Mouse (Mus musculus) intestine, embryonic 14.5 days (tissue): ENCODE measurements at regions not wholly inside any gene's neighbourhood (a gene's known extent, or its start where the extent isn't known, plus 50 kb on each side); places are given as distances from the start of the nearest gene placed in this dataset.

Experiments
- ATAC-seq: fragments of 200-750 bp; cut with Nextera tagmentation; replicated peaks from 2 replicates; pipeline ENCODE4 v1.8.0; 2017; ENCODE audit warnings: low read depth, moderate number of reproducible peaks, moderate TSS enrichment, moderate library complexity; ENCODE audit not compliant: low FRiP score, low TSS enrichment
- DNase-seq: peaks from one replicate; pipeline ENCODE4 v3.0.0-alpha.2; 2018; ENCODE audit warnings: low spot score
- H3K27ac ChIP-seq: fragments of 300-500 bp; sonication (generic); 2 replicates; pipeline ENCODE4 v1.5.1; 2014; ENCODE audit warnings: low read depth, mild to moderate bottlenecking, control low read depth
- H3K27me3 ChIP-seq: fragments of 300-500 bp; sonication (generic); replicated peaks from 2 replicates; pipeline ENCODE4 v1.6.1; 2014; ENCODE audit warnings: low read length, control low read depth; ENCODE audit not compliant: control insufficient read depth, insufficient read depth
- H3K36me3 ChIP-seq: fragments of 300-500 bp; sonication (generic); 2 replicates; pipeline ENCODE4 v1.6.1; 2014; ENCODE audit warnings: low read length, control low read depth; ENCODE audit not compliant: control insufficient read depth, insufficient read depth
- H3K4me1 ChIP-seq: fragments of 300-500 bp; sonication (generic); replicated peaks from 2 replicates; pipeline ENCODE4 v1.6.1; 2014; ENCODE audit warnings: low read length, control low read depth, mixed read lengths; ENCODE audit not compliant: control insufficient read depth, insufficient read depth
- H3K4me2 ChIP-seq: fragments of 300-500 bp; sonication (generic); 2 replicates; pipeline ENCODE4 v1.6.1; 2014; ENCODE audit warnings: low read length
- H3K4me3 ChIP-seq: fragments of 300-500 bp; sonication (generic); 2 replicates; pipeline ENCODE4 v1.5.1; 2014; ENCODE audit warnings: low read depth, low read length, control low read depth, mixed read lengths
- H3K9ac ChIP-seq: fragments of 300-500 bp; sonication (generic); 2 replicates; pipeline ENCODE4 v1.6.1; 2014; ENCODE audit warnings: mild to moderate bottlenecking, low read length
- H3K9me3 ChIP-seq: fragments of 300-500 bp; sonication (generic); 2 replicates; pipeline ENCODE4 v1.6.1; 2016; ENCODE audit warnings: low read length, control low read depth; ENCODE audit not compliant: control insufficient read depth
- WGBS: fragments of 180-500 bp; shearing (Covaris S2); extraction: QIAGEN DNeasy Blood & Tissue Kit; methylation state at CpG from one replicate; pipeline ENCODE4 v1.1.7; 2014; 5-methylcytosine and 5-hydroxymethylcytosine counted together

DNA sequence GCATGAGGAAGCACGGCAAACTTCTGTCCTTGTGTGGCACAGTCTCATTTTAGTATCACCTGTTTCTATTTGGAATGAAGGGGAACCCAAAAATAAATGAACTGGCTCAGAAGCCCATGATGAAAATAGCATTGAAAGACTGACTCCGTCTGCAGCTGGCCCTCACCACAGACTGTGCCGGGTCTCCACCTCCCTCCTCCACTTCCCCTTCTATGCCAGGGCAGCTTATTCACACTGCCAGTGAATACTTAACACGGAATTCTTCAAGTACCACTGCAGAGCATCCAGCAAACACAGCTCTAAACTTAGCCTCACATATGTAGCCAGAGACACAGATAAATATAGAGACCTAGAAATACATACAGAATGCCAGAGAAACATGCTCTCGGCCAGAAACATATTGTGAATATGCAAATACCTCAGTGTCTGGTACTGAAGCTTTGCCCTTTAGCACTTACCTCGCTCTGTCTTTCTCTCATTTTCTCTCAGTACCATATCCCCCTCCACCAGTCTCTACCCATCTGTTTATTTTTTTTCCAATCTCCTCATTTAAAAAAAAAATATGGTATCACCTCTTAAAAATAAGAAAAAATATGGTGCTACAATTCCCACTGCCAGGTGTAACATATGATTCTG, 311.8 kb downstream of the Olfr1505 start:
- Histone ChIP-seq H3K4me3 (no peak overlapping the region), H3K27ac (no peak overlapping the region), H3K4me2 (no peak overlapping the region), H3K4me1 (no peaks in the 10 kb centered on the region), H3K9me3 (no peaks in the 10 kb centered on the region), H3K9ac (no peak overlapping the region), H3K27me3 (no peaks in the 10 kb centered on the region), H3K36me3 (no peaks in the 10 kb centered on the region)
- ATAC-seq, result no peak
- 78% methylated on average over 6 of the region's 6 CpGs for WGBS
- no peak for DNase-seq

DNA sequence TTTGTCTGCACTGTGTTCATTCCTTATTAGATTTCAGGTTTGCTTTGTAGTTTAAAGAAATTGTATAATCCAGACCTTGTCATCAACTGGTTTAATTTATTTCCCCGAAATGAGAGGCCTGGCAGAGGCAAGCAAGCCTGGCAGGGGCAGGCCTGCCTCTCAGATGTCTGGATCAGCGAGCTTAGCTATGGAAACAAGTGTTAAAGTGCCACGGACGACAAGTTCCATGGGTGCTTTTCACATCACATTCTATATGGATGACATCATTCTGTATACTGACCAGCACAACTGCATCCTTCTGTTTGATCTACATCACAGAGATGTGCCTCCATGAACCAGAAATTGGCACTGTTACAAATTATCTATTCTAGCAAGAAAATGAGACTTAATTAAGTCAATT, 312.5 kb downstream of the Olfr1505 start:
- H3K27me3 ChIP-seq, result no peaks in the 10 kb centered on the region
- H3K4me2 ChIP-seq, result no peak overlapping the region
- no peaks in the 10 kb centered on the region for H3K36me3 ChIP-seq
- DNase-seq (no peak), ATAC-seq (no peak)
- no peak overlapping the region for H3K4me3 ChIP-seq
- 50% methylated on average over 4 of the region's 4 CpGs for WGBS
- H3K27ac ChIP-seq, result no peak overlapping the region
- H3K9ac ChIP-seq, result no peak overlapping the region
- no peaks in the 10 kb centered on the region for H3K9me3 ChIP-seq
- no peaks in the 10 kb centered on the region for H3K4me1 ChIP-seq

DNA sequence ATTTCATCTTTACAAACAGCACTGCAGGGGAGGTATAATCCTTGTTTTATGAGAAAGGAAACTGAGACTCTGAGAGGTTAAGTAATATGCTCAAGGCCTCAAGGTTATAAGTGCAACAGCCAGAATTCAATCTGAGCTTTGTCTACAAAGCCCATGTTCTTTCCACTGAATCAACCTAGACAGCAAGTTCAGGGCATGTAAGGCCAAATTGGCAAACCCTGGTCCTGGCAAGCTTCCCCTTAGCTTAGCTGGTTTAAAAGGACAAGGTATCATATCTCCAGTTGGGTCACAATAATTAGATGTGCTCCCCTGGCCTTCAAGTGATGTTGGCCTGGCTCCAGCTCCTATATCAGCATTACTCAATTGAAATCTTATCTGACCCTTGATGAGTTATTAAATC, 313.2 kb downstream of the Olfr1505 start:
- H3K4me2 ChIP-seq, result no peak overlapping the region
- no peaks in the 10 kb centered on the region for H3K27me3 ChIP-seq
- DNase-seq (no peak), ATAC-seq (no peak)
- H3K4me1 ChIP-seq, result no peaks in the 10 kb centered on the region
- no peak overlapping the region for H3K9ac ChIP-seq
- H3K4me3 ChIP-seq, result no peak overlapping the region
- H3K27ac ChIP-seq, result no peak overlapping the region
- no peaks in the 10 kb centered on the region for H3K9me3 ChIP-seq
- no peaks in the 10 kb centered on the region for H3K36me3 ChIP-seq

DNA sequence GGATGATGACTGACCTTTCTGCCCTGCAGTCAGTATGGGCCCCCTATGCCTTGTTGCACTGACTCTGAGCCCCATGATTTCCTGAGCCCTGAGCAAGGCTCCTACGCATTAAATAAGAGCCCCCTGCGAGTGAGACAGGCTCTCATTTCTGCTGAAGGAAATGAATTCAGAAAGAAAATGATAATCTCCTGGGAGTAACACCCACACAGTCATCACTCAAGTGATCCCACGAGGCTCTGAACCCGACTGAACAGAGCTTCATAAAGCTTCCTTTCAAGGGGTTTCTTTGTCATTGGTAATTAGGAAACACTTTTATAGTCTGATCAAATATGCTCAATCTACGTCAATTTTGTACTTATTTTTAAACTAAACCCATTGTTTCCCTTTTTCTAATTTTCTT, 330.2 kb downstream of the Olfr1505 start:
- Histone ChIP-seq H3K36me3 (no peaks in the 10 kb centered on the region), H3K4me3 (no peak overlapping the region), H3K4me1 (no peaks in the 10 kb centered on the region), H3K9ac (no peak overlapping the region), H3K4me2 (no peak overlapping the region), H3K27me3 (no peaks in the 10 kb centered on the region), H3K9me3 (no peaks in the 10 kb centered on the region), H3K27ac (no peak overlapping the region)
- DNase-seq (no peak), ATAC-seq (no peak)
- whole genome bisulfite sequencing, result 71% methylated on average over 5 of the region's 5 CpGs

DNA sequence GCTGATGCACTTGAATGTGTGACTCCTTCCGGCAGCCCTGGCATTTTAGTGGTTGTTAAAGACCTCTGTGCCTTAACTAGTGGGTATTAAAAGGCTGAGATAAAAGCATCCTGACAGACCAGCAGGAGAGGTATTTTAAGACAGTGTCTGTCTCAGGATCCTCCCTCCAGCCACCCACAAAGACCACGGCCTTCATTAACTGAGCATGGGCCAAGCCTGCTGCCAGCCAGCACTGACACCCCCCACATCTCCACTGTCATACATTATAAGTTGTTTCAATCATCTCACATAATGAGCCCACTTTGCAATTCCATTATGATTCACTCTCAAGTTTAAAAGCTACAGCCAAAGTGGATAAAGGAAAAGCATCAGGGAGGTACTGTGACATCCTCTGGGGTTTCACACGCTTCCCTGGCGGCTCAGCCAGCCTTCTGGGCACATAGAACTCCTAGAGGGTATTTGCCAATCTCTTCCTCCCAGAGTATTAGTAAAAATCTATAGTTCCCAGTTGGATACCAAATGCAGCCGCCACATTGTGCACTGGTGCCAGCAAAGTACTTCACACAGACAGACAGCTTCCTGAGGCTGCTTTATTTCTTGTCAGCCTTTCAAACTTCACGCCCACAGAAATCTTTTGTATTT, 333.8 kb downstream of the Olfr1505 start:
- H3K27me3 ChIP-seq, result no peaks in the 10 kb centered on the region
- H3K4me1 ChIP-seq, result no peaks in the 10 kb centered on the region
- H3K36me3 ChIP-seq, result no peaks in the 10 kb centered on the region
- ATAC-seq, result no peak
- no peak overlapping the region for H3K27ac ChIP-seq
- H3K4me2 ChIP-seq, result no peak overlapping the region
- 75% methylated on average over 6 of the region's 6 CpGs for WGBS
- no peaks in the 10 kb centered on the region for H3K9me3 ChIP-seq
- no peak overlapping the region for H3K9ac ChIP-seq
- no peak for DNase-seq
- no peak overlapping the region for H3K4me3 ChIP-seq

DNA sequence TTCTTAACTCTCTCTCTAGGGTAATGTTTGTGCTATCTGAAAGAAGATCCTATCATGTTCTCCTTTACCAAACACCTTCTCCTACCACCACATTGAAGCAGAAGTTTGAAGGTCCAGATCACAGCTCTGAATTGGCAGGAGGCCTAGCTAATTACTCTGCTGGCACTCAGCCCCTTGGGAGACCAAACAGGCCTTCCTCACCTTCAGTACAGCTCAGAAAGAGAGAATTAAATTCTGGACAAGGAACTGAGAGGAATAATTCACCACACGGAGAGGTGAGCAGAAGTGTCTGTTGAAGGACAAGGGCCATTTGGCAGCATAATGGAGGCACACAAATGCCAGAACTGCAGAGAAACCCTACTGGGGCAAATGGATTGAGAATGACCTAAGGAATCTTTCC, 334.6 kb downstream of the Olfr1505 start:
- Histone ChIP-seq H3K9me3 (no peaks in the 10 kb centered on the region), H3K27ac (no peak overlapping the region), H3K9ac (no peak overlapping the region), H3K27me3 (no peaks in the 10 kb centered on the region), H3K4me2 (no peak overlapping the region), H3K36me3 (no peaks in the 10 kb centered on the region), H3K4me3 (no peak overlapping the region), H3K4me1 (no peaks in the 10 kb centered on the region)
- 76% methylated on average over 1 of the region's 1 CpGs for WGBS
- DNase-seq (no peak), ATAC-seq (no peak)

DNA sequence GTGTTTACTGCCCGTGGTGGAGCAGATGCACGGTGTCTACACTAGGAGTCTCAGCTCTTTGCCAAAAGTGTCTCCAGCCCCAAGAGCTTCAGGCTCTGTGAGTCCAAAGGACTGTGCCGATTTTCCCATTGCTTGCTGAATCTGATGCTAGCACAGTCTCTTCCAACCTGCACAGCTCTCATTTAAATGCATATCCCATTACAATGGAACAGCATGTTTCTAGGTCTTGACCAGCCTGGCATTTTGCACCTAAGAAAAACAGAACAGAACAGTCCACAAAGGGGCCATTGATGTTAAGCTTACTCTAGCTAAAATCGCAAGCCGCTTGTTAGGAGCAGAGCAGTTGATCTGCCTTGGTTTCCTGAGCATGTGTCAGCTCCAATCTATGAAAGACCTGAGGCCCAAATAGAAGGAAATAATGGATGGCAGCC, 339.2 kb downstream of the Tle4 start:
- H3K36me3 ChIP-seq, result no peaks in the 10 kb centered on the region
- H3K27ac ChIP-seq, result no peak overlapping the region
- no peak overlapping the region for H3K9ac ChIP-seq
- H3K4me2 ChIP-seq, result no peak overlapping the region
- H3K4me1 ChIP-seq, result no peaks in the 10 kb centered on the region
- DNase-seq (no peak), ATAC-seq (no peak)
- H3K4me3 ChIP-seq, result no peak overlapping the region
- H3K9me3 ChIP-seq, result no peaks in the 10 kb centered on the region
- no peaks in the 10 kb centered on the region for H3K27me3 ChIP-seq
- whole genome bisulfite sequencing, result 60% methylated on average over 5 of the region's 5 CpGs

DNA sequence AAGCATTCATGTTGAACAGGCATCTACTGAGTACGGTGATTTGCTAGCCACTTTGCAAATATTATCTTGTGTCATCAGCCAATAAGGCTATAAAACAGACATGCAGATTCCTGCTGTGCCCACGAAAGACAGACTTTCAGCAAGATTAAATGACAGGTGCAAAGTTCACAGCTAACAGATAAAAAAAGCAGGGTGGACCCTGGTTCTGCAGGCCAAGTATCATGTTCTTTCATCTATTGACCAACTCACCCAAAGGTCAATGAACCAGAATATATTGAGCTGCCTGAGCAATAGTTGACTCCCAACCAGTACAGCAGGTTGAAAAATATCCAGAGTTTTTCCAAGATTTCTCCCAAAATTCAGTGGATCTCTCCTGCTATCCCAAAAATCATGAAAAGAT, 338.6 kb downstream of the Tle4 start:
- ATAC-seq (no peak), DNase-seq (no peak)
- Histone ChIP-seq H3K4me3 (no peak overlapping the region), H3K9me3 (no peaks in the 10 kb centered on the region), H3K4me2 (no peak overlapping the region), H3K4me1 (no peaks in the 10 kb centered on the region), H3K27me3 (no peaks in the 10 kb centered on the region), H3K36me3 (no peaks in the 10 kb centered on the region), H3K27ac (no peak overlapping the region), H3K9ac (no peak overlapping the region)
- WGBS, result 50% methylated on average over 2 of the region's 2 CpGs

DNA sequence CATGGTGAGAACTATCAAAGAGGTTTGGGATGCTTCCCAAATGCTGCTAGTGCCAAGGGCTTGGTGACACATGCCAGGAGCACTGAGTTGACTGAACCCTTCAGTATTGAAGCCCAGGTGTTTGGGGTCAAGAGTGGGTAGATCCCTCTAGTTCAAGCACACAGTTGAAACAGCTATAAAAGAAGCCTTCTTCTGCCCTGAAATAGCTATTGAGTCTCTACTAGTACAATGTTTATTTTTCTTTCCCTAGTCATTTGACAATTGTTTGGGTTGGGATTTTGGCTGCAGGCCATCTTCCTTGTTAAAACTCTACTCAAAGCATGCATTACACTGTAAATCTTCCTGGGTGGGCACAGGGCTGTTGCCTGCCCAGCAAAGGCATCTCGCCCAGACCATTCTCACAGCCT, 308.5 kb downstream of the Tle4 start:
- ATAC-seq (no peak), DNase-seq (no peak)
- 47% methylated on average over 1 of the region's 1 CpGs for WGBS
- Histone ChIP-seq H3K4me3 (no peak overlapping the region), H3K27me3 (no peaks in the 10 kb centered on the region), H3K4me2 (no peak overlapping the region), H3K36me3 (no peaks in the 10 kb centered on the region), H3K9ac (no peak overlapping the region), H3K9me3 (no peaks in the 10 kb centered on the region), H3K4me1 (0 out of 2 replicates have a peak, but pooled peaks cover 7% of the 10 kb centered on the region), H3K27ac (no peak overlapping the region)
